Mouse (Mus musculus): ENCODE measurements at regions not wholly inside any gene's neighbourhood (a gene's known extent, or its start where the extent isn't known, plus 50 kb on each side); places are given as distances from the start of the nearest gene placed in this dataset.

DNA sequence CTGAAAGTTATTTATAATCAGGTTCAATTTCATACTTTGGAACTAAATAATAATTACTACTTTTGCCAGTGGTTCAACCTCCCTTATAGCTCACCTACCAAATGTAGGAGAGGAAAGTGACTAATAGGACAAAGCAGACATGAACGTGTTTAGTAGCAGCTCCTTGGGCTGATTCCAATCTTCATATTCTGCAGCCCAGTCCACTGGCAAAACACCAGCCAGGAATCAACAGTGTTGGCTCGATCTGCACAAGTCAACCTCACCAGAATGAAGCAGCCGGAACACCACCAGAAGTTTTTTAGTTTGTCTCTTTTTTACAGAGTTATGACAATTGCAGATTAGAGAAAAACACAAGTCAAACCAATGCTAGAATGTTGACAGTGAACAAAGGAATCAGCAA lies 717.0 kb downstream of the Pcdh17 start:
- no peak for DNase-seq (ENCODE audit: low read depth, low spot score)

GRCm38 (mm10) chr14:85186794-85187193 lies 743.4 kb downstream of the Pcdh17 start:
- DNase-seq (ENCODE audit: low read depth, low spot score), result no peak

- DNase-seq (ENCODE audit: low read depth, low spot score), result no peak
Observed at GRCm38 (mm10) chr14:85204069-85204468, 760.7 kb downstream of the Pcdh17 start.

GRCm38 (mm10) chr14:85208383-85208782 lies 765.0 kb downstream of the Pcdh17 start:
- peak; percentile 20 for DNase-seq (ENCODE audit: low read depth, low spot score)

- no peak for DNase-seq (ENCODE audit: low read depth, low spot score)
Observed at GRCm38 (mm10) chr14:85215026-85215425, 771.7 kb downstream of the Pcdh17 start.

Data from 3T3-L1 (cell line).